Mouse (Mus musculus): ENCODE results near the gene Lrp6.

DNA sequence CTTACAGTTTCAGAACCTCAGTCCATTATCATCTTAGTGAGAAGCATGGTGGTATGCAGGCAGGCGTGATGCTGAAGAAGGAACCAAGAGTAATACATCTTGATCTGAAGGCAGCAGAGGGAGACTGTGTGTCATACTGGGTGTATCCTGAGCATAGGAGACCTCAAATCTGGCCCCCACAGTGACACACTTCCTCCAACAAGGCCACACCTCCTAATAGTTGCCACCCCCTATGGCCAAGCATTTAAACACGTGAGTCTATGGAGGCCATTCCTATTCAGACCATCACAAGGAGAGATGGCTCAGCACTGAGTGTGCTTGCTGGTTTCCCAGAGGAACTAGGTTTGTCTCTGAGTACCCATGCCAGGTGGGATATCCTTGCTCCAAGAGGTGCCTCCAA is 24.8 kb upstream of the Lrp6 start:
- TF ChIP-seq GATA1 (IDR thresholded peaks at IDR 0.05; ENCODE audit: low read length) (no peak), TAL1 (IDR thresholded peaks at IDR 0.05; ENCODE audit: low read length) (no peak)

Data from erythroblast, embryonic 14.5 days (primary cell).